Mouse (Mus musculus) neural tube, postnatal 0 days (tissue): ENCODE data around the gene Slc22a27. TPM values are rescaled to one million over a fixed set of nuclear protein-coding genes. Genes with fewer than 3 reads are reported as not detected.

Experiments
- microRNA-seq: library from miRNA; unstranded; fragments of <30 nt; microRNA quantifications from one replicate; pipeline ENCODE4, GENCODE M21; 2016
- polyA plus RNA-seq: library from polyadenylated mRNA; unstranded; fragments of >200 nt; fragmentation: Nextera tagmentation; extraction: Ambion mirVana; gene quantifications from 2 replicates; pipeline ENCODE4 v1.2.1, GENCODE M21; 2015

Slc22a27 gene
- not detected in 2 replicates for polyA plus RNA-seq

GRCm38 (mm10) chr19:7965927-7966326 is at the start of gene Slc22a27:
Gene Slc22a27, minus strand, starts transcription at chr19:7966027.

Small RNA genes lying within 50 kb of the gene (microRNA-seq; reads per million reads assigned to microRNA genes)
- not detected for gene Gm24951

Other genes with a start within 250 kb of the Slc22a27 start
- not detected in 2 replicates for gene Slc22a26, start 163.4 kb downstream of the Slc22a27 start, polyA plus RNA-seq
- not detected in 2 replicates for gene Slc22a28, start 166.0 kb upstream of the Slc22a27 start, polyA plus RNA-seq